Mouse (Mus musculus) stomach, embryonic 14.5 days (tissue): ENCODE measurements around the gene Rims1. TPM values are rescaled to one million over a fixed set of nuclear protein-coding genes. Genes with fewer than 3 reads are reported as not detected.

Experiments used
- ATAC-seq: fragments of 200-750 bp; cut with Nextera tagmentation; 2 replicates; pipeline ENCODE4 v1.8.0; 2017; ENCODE audit warnings: low read depth, moderate TSS enrichment; ENCODE audit not compliant: insufficient number of reproducible peaks, insufficient read depth, low FRiP score
- H3K27ac ChIP-seq: fragments of 300-500 bp; sonication (generic); 2 replicates; pipeline ENCODE4 v1.5.1; 2014; ENCODE audit warnings: mild to moderate bottlenecking, low read length, moderate library complexity, mixed read lengths
- H3K27me3 ChIP-seq: fragments of 300-500 bp; sonication (generic); 2 replicates; pipeline ENCODE4 v1.6.1; 2014; ENCODE audit warnings: low read length, control low read depth, mixed read lengths; ENCODE audit not compliant: control insufficient read depth, insufficient read depth
- H3K36me3 ChIP-seq: fragments of 300-500 bp; sonication (generic); 2 replicates; pipeline ENCODE4 v1.6.1; 2014; ENCODE audit warnings: mild to moderate bottlenecking, control low read depth, low read length, moderate library complexity, mixed read lengths; ENCODE audit not compliant: control insufficient read depth, insufficient read depth
- H3K4me1 ChIP-seq: fragments of 300-500 bp; sonication (generic); 2 replicates; pipeline ENCODE4 v1.6.1; 2014; ENCODE audit warnings: low read length, control low read depth, mixed read lengths; ENCODE audit not compliant: control insufficient read depth, insufficient read depth
- H3K4me2 ChIP-seq: fragments of 300-500 bp; sonication (generic); replicated peaks from 2 replicates; pipeline ENCODE4 v1.6.1; 2014; ENCODE audit warnings: low read depth, low read length, control low read depth
- H3K4me3 ChIP-seq: fragments of 300-500 bp; sonication (generic); 2 replicates; pipeline ENCODE4 v1.5.1; 2014; ENCODE audit warnings: low read depth, low read length, control low read depth
- H3K9ac ChIP-seq: fragments of 300-500 bp; sonication (generic); replicated peaks from 2 replicates; pipeline ENCODE4 v1.6.1; 2014; ENCODE audit warnings: low read depth, mild to moderate bottlenecking, control low read depth, low read length, moderate library complexity, mixed read lengths
- H3K9me3 ChIP-seq: fragments of 300-500 bp; sonication (generic); 2 replicates; pipeline ENCODE4 v1.6.1; 2016; ENCODE audit warnings: low read depth, low read length, control low read depth; ENCODE audit not compliant: control insufficient read depth
- WGBS: fragments of 180-500 bp; shearing (Covaris S2); extraction: QIAGEN DNeasy Blood & Tissue Kit; methylation state at CpG from one replicate; pipeline ENCODE4 v1.1.7; 2014; 5-methylcytosine and 5-hydroxymethylcytosine counted together
- polyA plus RNA-seq: library from polyadenylated mRNA; unstranded; fragments of >200 nt; fragmentation: Nextera tagmentation; extraction: Ambion mirVana; gene quantifications from 2 replicates; pipeline ENCODE4 v1.2.1, GENCODE M21; 2014

Rims1 gene
- polyA plus RNA-seq, 1 experiment from 2014 or later, result 9.3 TPM

DNA sequence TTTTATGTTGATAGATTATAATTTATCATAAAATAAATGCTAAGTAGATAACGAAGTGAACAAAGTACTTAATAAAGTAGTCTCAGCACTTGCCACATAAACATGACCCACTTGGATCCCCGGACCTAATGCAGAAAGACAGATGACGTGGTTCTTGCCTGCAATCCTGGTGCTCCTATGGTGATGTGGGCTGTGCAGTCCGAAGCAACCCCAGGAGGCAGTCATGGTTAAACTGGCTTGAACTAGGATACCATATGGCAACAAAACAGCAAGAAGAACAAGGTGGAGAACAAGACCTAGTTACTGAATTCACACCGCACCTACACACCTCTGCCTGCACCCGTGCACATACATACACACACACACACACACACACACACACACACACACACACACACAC, 173.8 kb downstream of the Rims1 start:
- H3K4me1 ChIP-seq, result no peaks in the 10 kb centered on the region
- no peaks in the 10 kb centered on the region for H3K9me3 ChIP-seq
- 83% methylated on average over 6 of the region's 6 CpGs for WGBS
- no peak overlapping the region for H3K27ac ChIP-seq
- H3K4me2 ChIP-seq, result no peak overlapping the region
- no peaks in the 10 kb centered on the region for H3K36me3 ChIP-seq
- H3K4me3 ChIP-seq, result no peak overlapping the region
- no peaks in the 10 kb centered on the region for H3K27me3 ChIP-seq
- H3K9ac ChIP-seq, result no peak overlapping the region
- ATAC-seq, result no peak

DNA sequence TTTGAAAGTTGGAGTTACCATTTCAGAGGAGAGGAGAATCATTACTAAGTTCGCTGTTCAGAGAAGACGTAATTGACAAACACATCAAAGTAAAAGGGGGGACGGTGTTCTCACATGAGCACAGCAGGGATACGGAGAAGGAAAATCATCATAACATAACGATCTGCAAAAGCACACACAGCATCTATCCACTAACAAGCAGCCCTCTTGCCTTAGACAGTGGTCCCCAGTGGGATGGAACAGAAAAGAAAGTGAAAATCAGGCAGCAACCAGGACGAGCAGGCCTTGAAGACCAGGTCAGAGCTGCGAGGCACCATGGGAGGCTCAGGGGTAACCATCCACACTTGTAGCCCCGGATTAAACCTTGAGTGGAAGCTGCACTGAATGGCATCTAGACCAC, 176.8 kb downstream of the Rims1 start:
- H3K27me3 ChIP-seq, result no peaks in the 10 kb centered on the region
- H3K4me1 ChIP-seq, result no peaks in the 10 kb centered on the region
- no peak overlapping the region for H3K9ac ChIP-seq
- WGBS, result 76% methylated on average over 8 of the region's 8 CpGs
- ATAC-seq, result no peak
- H3K36me3 ChIP-seq, result no peaks in the 10 kb centered on the region
- no peaks in the 10 kb centered on the region for H3K9me3 ChIP-seq
- no peak overlapping the region for H3K4me3 ChIP-seq
- H3K4me2 ChIP-seq, result no peak overlapping the region
- no peak overlapping the region for H3K27ac ChIP-seq

DNA sequence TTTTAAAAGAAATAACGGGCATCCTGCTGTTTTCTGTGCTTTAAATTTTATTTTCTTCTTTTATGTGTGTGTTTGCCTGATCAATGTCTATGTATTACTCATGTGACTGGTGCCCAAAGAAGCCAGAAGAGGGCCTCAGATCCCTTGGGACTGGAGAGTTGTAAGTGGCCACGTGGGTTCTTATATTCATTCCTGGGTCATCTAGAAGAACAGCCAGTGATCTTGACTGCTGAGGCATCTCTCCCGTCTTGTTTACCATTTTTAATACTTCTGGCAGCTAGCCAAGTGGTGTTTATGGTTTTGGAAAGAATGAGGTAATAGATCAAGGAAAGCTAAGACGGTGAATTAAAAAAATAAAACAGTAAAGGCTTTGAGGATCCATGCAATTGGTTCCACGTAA, 178.8 kb downstream of the Rims1 start:
- no peak for ATAC-seq
- Histone ChIP-seq H3K27ac (no peak overlapping the region), H3K36me3 (no peaks in the 10 kb centered on the region), H3K4me1 (no peaks in the 10 kb centered on the region), H3K4me2 (no peak overlapping the region), H3K27me3 (no peaks in the 10 kb centered on the region), H3K9me3 (no peaks in the 10 kb centered on the region), H3K4me3 (no peak overlapping the region), H3K9ac (no peak overlapping the region)
- WGBS, result 27% methylated on average over 5 of the region's 5 CpGs

DNA sequence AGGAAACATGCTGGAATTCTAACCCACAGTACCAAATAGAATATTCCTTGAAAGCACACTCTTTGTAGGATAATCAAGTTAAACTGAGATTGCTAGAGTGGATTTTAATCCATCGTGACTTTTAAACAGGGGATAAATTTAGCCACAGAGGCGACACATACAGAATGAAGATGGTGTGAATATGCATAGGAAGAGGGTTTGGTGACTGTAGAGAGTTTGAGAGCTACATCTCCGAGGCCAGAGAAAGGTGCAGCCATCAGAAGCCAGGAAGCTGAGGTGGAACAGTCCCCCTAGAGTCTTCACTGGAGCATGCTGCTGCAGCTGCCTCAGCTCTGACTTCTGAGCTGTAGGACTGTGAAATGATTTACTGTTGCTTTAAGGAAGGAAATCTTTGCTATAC, 179.5 kb downstream of the Rims1 start:
- Histone ChIP-seq H3K27me3 (no peaks in the 10 kb centered on the region), H3K4me3 (no peak overlapping the region), H3K27ac (no peak overlapping the region), H3K36me3 (no peaks in the 10 kb centered on the region), H3K9me3 (no peaks in the 10 kb centered on the region), H3K4me2 (no peak overlapping the region), H3K9ac (no peak overlapping the region), H3K4me1 (no peaks in the 10 kb centered on the region)
- no peak for ATAC-seq
- 59% methylated on average over 3 of the region's 3 CpGs for WGBS

DNA sequence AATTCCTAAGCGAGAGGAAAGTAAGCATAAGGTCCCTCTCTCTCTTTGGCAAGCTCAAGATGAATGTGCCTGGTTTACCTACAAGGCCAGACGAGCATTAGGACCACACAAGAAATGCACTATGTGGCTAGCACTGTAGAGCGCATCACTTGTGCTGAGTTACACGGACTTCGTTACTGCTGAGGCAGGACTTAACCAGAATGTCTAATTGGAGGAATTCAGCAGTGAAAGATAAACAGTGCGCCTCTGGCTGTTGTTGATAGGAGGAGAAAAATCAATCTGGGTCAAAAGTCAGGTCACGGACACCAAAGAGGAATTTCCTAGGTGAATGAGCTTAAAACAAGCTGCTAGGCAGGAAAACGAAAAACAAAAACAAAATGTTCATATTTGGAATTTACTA, 185.0 kb downstream of the Rims1 start:
- H3K4me2 ChIP-seq, result no peak overlapping the region
- no peak overlapping the region for H3K9ac ChIP-seq
- H3K4me3 ChIP-seq, result no peak overlapping the region
- WGBS, result 29% methylated on average over 8 of the region's 8 CpGs
- no peaks in the 10 kb centered on the region for H3K36me3 ChIP-seq
- no peaks in the 10 kb centered on the region for H3K9me3 ChIP-seq
- H3K27me3 ChIP-seq, result no peaks in the 10 kb centered on the region
- ATAC-seq, result no peak
- no peaks in the 10 kb centered on the region for H3K4me1 ChIP-seq
- no peak overlapping the region for H3K27ac ChIP-seq

DNA sequence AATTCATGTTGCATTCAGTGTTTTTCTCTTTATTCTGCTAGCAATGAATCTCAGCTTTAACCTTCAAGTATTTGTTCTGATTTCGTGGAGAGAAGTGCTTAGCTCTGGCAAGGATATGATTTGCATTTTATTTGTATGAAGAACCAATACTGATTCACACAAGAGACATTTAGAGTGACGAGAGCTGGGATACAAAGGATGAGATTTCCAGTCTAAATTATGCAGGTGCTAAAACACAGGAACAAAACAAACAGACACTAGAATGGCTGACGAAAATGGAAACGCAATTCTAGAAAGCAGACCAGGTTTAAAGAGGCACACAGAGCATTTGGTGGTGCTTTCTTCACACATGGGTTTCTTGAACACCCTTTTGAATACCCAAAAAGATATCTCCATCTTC, 190.2 kb downstream of the Rims1 start:
- Histone ChIP-seq H3K4me2 (no peak overlapping the region), H3K27me3 (no peaks in the 10 kb centered on the region), H3K4me3 (no peak overlapping the region), H3K27ac (no peak overlapping the region), H3K9ac (no peak overlapping the region), H3K9me3 (no peaks in the 10 kb centered on the region), H3K4me1 (no peaks in the 10 kb centered on the region), H3K36me3 (no peaks in the 10 kb centered on the region)
- ATAC-seq, result no peak
- WGBS, result 77% methylated on average over 4 of the region's 4 CpGs

DNA sequence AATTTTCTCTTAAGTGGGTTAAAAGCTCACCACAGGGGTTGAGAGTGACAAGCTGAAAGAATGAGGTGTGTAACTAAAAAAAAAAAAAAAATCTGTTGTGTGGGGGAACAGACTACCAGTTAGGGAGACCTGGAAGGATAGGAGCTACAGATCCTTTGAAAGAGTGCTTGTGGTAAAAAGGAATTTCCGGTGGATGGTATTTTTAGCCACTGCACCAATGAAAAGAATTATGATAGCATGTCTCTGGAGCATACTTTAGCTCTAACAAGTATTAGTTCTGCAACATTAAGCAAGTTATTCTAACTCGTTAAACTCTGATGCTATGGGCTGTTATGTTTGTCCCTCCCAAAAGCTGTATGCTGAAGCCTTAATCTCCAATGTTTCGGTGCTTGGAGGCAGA, 192.2 kb downstream of the Rims1 start:
- Histone ChIP-seq H3K4me2 (no peak overlapping the region), H3K36me3 (no peaks in the 10 kb centered on the region), H3K4me3 (no peak overlapping the region), H3K9me3 (no peaks in the 10 kb centered on the region), H3K4me1 (no peaks in the 10 kb centered on the region), H3K27me3 (no peaks in the 10 kb centered on the region), H3K9ac (no peak overlapping the region), H3K27ac (no peak overlapping the region)
- ATAC-seq, result no peak
- WGBS, result 81% methylated on average over 3 of the region's 3 CpGs

DNA sequence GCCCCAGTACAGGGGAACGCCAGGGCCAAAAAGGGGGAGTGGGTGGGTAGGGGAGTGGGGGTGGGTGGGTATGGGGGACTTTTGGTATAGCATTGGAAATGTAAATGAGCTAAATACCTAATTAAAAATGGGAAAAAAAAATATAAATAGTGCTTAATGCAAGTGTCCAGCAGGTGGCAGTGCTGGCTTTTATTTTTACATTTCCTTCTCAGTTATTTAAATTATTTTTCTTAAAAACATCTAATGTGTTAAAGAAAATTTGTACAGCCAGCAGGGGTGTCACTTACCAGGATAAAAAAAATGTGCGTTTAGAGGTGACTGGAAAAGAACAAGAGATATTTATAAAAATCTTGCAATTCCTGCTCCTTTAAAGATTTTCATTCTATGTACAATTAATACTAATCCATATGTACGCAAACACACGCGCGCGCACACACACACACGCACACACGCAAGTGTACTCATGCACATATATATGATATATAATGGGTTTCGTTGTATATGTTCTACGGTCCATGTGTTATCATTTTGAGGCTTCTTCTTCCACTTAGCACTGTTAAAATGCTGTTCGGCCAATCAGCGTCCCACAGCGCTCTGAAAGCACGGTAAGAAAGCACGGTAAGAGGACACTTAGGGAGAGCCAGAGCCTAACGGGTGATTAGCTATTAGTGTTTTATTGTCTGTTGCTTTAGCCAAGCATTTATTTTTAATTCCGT, 201.3 kb downstream of the Rims1 start:
- Histone ChIP-seq H3K4me2 (no peak overlapping the region), H3K4me3 (no peak overlapping the region), H3K27me3 (no peaks in the 10 kb centered on the region), H3K4me1 (no peaks in the 10 kb centered on the region), H3K9me3 (no peaks in the 10 kb centered on the region), H3K27ac (no peak overlapping the region), H3K9ac (no peak overlapping the region), H3K36me3 (no peaks in the 10 kb centered on the region)
- 60% methylated on average over 18 of the region's 18 CpGs for WGBS
- no peak for ATAC-seq

DNA sequence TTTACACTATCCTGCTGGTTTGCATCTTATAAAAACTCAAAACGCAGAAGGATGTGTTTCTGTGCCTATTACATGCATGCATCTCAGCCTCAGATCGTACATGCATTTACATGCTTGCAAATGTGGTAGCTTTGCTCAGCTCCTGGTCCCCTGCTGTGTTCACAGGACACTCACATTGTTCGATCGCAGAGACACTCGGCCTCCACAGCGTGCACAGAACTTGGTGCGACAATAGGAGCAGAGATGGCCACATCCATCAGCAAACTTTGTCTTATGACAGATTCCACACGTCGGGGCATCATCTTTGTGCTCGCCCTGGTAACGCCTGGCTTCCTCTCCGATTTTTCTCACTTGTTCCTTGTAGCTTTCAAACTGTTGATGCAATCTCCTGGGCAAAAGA, 209.6 kb downstream of the Rims1 start:
- H3K9ac ChIP-seq, result no peak overlapping the region
- H3K4me3 ChIP-seq, result no peak overlapping the region
- H3K4me2 ChIP-seq, result no peak overlapping the region
- 66% methylated on average over 12 of the region's 12 CpGs for WGBS
- no peak overlapping the region for H3K27ac ChIP-seq
- ATAC-seq, result no peak
- H3K36me3 ChIP-seq, result no peaks in the 10 kb centered on the region
- H3K9me3 ChIP-seq, result no peaks in the 10 kb centered on the region
- H3K27me3 ChIP-seq, result no peaks in the 10 kb centered on the region
- no peaks in the 10 kb centered on the region for H3K4me1 ChIP-seq
